Mouse (Mus musculus) myocyte (in vitro differentiated cells): ENCODE data around the gene Gm8251.

Source experiments
- CEBPB ChIP-seq: IDR thresholded peaks from 2 replicates; pipeline ENCODE4 v1.6.1; 2011; ENCODE audit warnings: mild to moderate bottlenecking, moderate library complexity; ENCODE audit not compliant: poor library complexity, insufficient read depth, severe bottlenecking
- E2F4 ChIP-seq: IDR thresholded peaks from one replicate; pipeline ENCODE4 v1.6.1; 2011; ENCODE audit warnings: mild to moderate bottlenecking, control low read depth, moderate library complexity; ENCODE audit not compliant: insufficient read depth
- MAX ChIP-seq: IDR thresholded peaks from one replicate; pipeline ENCODE4 v1.6.1; 2011; ENCODE audit warnings: low read depth, mild to moderate bottlenecking, control low read depth
- MYOD1 ChIP-seq, 3 experiments: IDR thresholded peaks; one replicate each; pipeline ENCODE4 v1.6.1; 2011; ENCODE audit warnings: control low read depth in 2 of 3, low read depth in 2 of 3, mild to moderate bottlenecking in 2 of 3, moderate library complexity in 1 of 3; ENCODE audit not compliant: insufficient read length in 2 of 3, control insufficient read depth in 1 of 3
- POLR2A ChIP-seq: IDR thresholded peaks from one replicate; pipeline ENCODE4 v1.6.1; 2011; ENCODE audit warnings: low read depth, mild to moderate bottlenecking, control low read depth, moderate library complexity; ENCODE audit not compliant: insufficient read length
- POLR2AphosphoS2 ChIP-seq: IDR thresholded peaks from one replicate; pipeline ENCODE4 v1.6.1; 2011; ENCODE audit warnings: low read depth, control low read depth; ENCODE audit not compliant: insufficient read length
- REST ChIP-seq: IDR thresholded peaks from one replicate; pipeline ENCODE4 v1.6.1; 2011; ENCODE audit warnings: mild to moderate bottlenecking, control low read depth, moderate library complexity; ENCODE audit not compliant: insufficient read depth, insufficient read length
- TCF3 ChIP-seq: IDR thresholded peaks from one replicate; pipeline ENCODE4 v1.6.1; 2011; ENCODE audit warnings: low read depth, control low read depth; ENCODE audit not compliant: insufficient read length
- USF1 ChIP-seq: IDR thresholded peaks from one replicate; pipeline ENCODE4 v1.6.1; 2011; ENCODE audit warnings: low read depth, mild to moderate bottlenecking, control low read depth, moderate library complexity

- TF ChIP-seq POLR2A (no peak), REST (no peak), MAX (no peak), TCF3 (no peak), USF1 (no peak), CEBPB (no peak), E2F4 (no peak), MYOD1 (IDR thresholded peaks at IDR 0.05; ENCODE audit: control insufficient read depth in 1 of 3, insufficient read length in 2 of 3, low read depth in 2 of 3) (no peak), POLR2AphosphoS2 (no peak)
These were observed at the start of gene Gm8251 for GRCm38 (mm10) chr1:44061836-44062235.
